Mouse (Mus musculus) frontal cortex, adult 2 months (tissue): ENCODE measurements at regions not wholly inside any gene's neighbourhood (a gene's known extent, or its start where the extent isn't known, plus 50 kb on each side); places are given as distances from the start of the nearest gene placed in this dataset.

Source experiments
- DNase-seq, 2 experiments: peaks; one replicate each; pipeline ENCODE4 v3.0.0; 2022; ENCODE audit warnings: low spot score in 1 of 2; ENCODE audit errors: extremely low spot score in 1 of 2

GRCm38 (mm10) chr7:117229619-117230018, 151.2 kb upstream of the Xylt1 start:
- DNase-seq, result no peak

- DNase-seq, result no peak
Observed at GRCm38 (mm10) chr7:117256819-117257218, 124.0 kb upstream of the Xylt1 start.

GRCm38 (mm10) chr7:117258557-117258956, 122.2 kb upstream of the Xylt1 start:
- no peak for DNase-seq

- peak in 1 of 2 experiments; percentile 47 for DNase-seq
Observed at GRCm38 (mm10) chr7:117259151-117259550, 121.6 kb upstream of the Xylt1 start.

- peak in 1 of 2 experiments; percentile 33 for DNase-seq
Observed at GRCm38 (mm10) chr7:117259674-117260294, 121.0 kb upstream of the Xylt1 start.

- DNase-seq, result peak in 1 of 2 experiments; percentile 60
Observed at GRCm38 (mm10) chr7:117260596-117260995, 120.2 kb upstream of the Xylt1 start.

GRCm38 (mm10) chr7:117263126-117263525, 117.7 kb upstream of the Xylt1 start:
- no peak for DNase-seq

GRCm38 (mm10) chr7:117264341-117264740, 116.4 kb upstream of the Xylt1 start:
- no peak for DNase-seq

- no peak for DNase-seq
Observed at GRCm38 (mm10) chr7:117268096-117268495, 112.7 kb upstream of the Xylt1 start.

GRCm38 (mm10) chr7:117269263-117269897, 111.4 kb upstream of the Xylt1 start:
- no peak for DNase-seq

- no peak for DNase-seq
Observed at GRCm38 (mm10) chr7:117278388-117278961, 102.3 kb upstream of the Xylt1 start.

- no peak for DNase-seq
Observed at GRCm38 (mm10) chr7:117282194-117282593, 98.6 kb upstream of the Xylt1 start.

- peak in 1 of 2 experiments; percentile 28 for DNase-seq
Observed at GRCm38 (mm10) chr7:117285206-117285605, 95.6 kb upstream of the Xylt1 start.

- DNase-seq, result no peak
Observed at GRCm38 (mm10) chr7:117285985-117286384, 94.8 kb upstream of the Xylt1 start.

GRCm38 (mm10) chr7:117303705-117304104, 77.1 kb upstream of the Xylt1 start:
- peak in 1 of 2 experiments; percentile 73 for DNase-seq

- DNase-seq, result peak in 1 of 2 experiments; percentile 13
Observed at GRCm38 (mm10) chr7:117310586-117311200, 70.1 kb upstream of the Xylt1 start.

- no peak for DNase-seq
Observed at GRCm38 (mm10) chr7:117311316-117311715, 69.5 kb upstream of the Xylt1 start.

GRCm38 (mm10) chr7:117316126-117316805, 64.5 kb upstream of the Xylt1 start:
- DNase-seq, result peak in 1 of 2 experiments; percentile 11

GRCm38 (mm10) chr7:117317362-117317761, 63.4 kb upstream of the Xylt1 start:
- DNase-seq, result peak; percentile 26 to 55

- no peak for DNase-seq
Observed at GRCm38 (mm10) chr7:117320552-117320951, 60.2 kb upstream of the Xylt1 start.
